ENCODE assay signal across 20 mouse cellular contexts in the genomic region with DNA sequence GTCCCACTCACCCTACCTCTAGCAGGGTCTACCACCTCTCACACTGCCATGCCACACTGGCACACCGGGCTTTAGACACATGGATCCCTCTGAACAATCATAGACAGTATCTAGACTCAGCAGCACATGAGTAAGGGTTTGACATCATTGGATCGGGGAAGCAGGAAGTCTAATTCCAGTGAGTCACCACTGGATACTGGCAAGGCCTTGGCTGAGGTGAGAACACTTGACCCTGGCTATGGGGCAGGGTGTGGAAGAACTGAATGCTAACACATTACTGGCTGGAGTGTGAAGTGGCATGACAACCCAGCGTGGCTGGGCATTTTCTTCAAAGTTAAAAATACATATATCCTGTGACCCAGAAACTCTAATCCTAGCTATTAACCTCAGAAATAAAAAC.
DNase-seq lines count a peak whose midpoint lies in the region; ATAC-seq and TF ChIP-seq lines count a peak whose summit lies in the region.
"Had no signal": no experiment of that assay in that cellular context is flagged by ENCODE, and none has a peak within 500 bp of the region (broad histone marks: within the 10 kb centered on the region; RNA-seq: fewer than 3 reads in every experiment).

No protein-coding gene starts in this region.

- no peak overlapping the region for H3K9ac ChIP-seq in forebrain, embryonic 11.5 days (ENCODE audit: low read length)
- H3K9ac ChIP-seq in forebrain, embryonic 16.5 days (replicated peaks; ENCODE audit: low read depth, low read length), result no peak overlapping the region
- H3K9ac ChIP-seq: forebrain, embryonic 15.5 days; hindbrain, embryonic 12.5 days; limb, embryonic 13.5 days; liver, embryonic 13.5 days; midbrain, embryonic 13.5 days had no signal

- no peak for TF ChIP-seq CTCF in lung, adult 2 months (IDR thresholded peaks at IDR 0.05; ENCODE audit: insufficient read depth, low read length)

- H3K36me3 ChIP-seq in forebrain, embryonic 11.5 days (ENCODE audit: control insufficient read depth, insufficient read depth, low read length), result no peaks in the 10 kb centered on the region
- no peaks in the 10 kb centered on the region for H3K36me3 ChIP-seq in forebrain, embryonic 16.5 days (ENCODE audit: control insufficient read depth, insufficient read depth)
- H3K36me3 ChIP-seq: forebrain, embryonic 15.5 days; hindbrain, embryonic 12.5 days; limb, embryonic 13.5 days; liver, embryonic 13.5 days; midbrain, embryonic 13.5 days had no signal

- WGBS in forebrain, embryonic 11.5 days, result 84% methylated on average over 3 of the region's 3 CpGs
- WGBS in forebrain, embryonic 16.5 days, result 85% methylated on average over 3 of the region's 3 CpGs
- 60% methylated on average over 3 of the region's 3 CpGs for WGBS in lung, adult 2 months

- H3K4me3 ChIP-seq in forebrain, embryonic 11.5 days (ENCODE audit: low read depth, low read length), result no peak overlapping the region
- H3K4me3 ChIP-seq in forebrain, embryonic 16.5 days (replicated peaks; ENCODE audit: low read length), result no peak overlapping the region
- no peak overlapping the region for H3K4me3 ChIP-seq in lung, adult 2 months (replicated peaks; ENCODE audit: extremely low read depth, low read depth, low read length)
- H3K4me3 ChIP-seq: forebrain, embryonic 15.5 days; heart, adult 2 months; hindbrain, embryonic 12.5 days; limb, embryonic 13.5 days; liver, embryonic 13.5 days; megakaryocyte, embryonic 14.5 days; midbrain, embryonic 13.5 days had no signal

- intact Hi-C loops in gastrocnemius, postnatal 36 days (cut with DNase I), result no loop called here

- H3K27ac ChIP-seq in forebrain, embryonic 11.5 days (ENCODE audit: low read depth, low read length), result no peak overlapping the region
- no peak overlapping the region for H3K27ac ChIP-seq in forebrain, embryonic 16.5 days (ENCODE audit: low read length)
- H3K27ac ChIP-seq: forebrain, embryonic 15.5 days; heart, adult 2 months; hindbrain, embryonic 12.5 days; limb, embryonic 13.5 days; liver, embryonic 13.5 days; midbrain, embryonic 13.5 days had no signal

- H3K4me1 ChIP-seq in forebrain, embryonic 11.5 days (replicated peaks; ENCODE audit: control insufficient read depth, insufficient read depth, low read length), result no peaks in the 10 kb centered on the region
- H3K4me1 ChIP-seq in forebrain, embryonic 16.5 days (replicated peaks; ENCODE audit: control insufficient read depth, insufficient read depth, low read length), result no peaks in the 10 kb centered on the region
- H3K4me1 ChIP-seq in lung, adult 2 months (ENCODE audit: control insufficient read depth, insufficient read depth, low read length), result no peaks in the 10 kb centered on the region
- H3K4me1 ChIP-seq: forebrain, embryonic 15.5 days; hindbrain, embryonic 12.5 days; liver, embryonic 13.5 days; midbrain, embryonic 13.5 days had no signal

- H3K9me3 ChIP-seq in forebrain, embryonic 11.5 days (ENCODE audit: control insufficient read depth, low read length), result no peaks in the 10 kb centered on the region
- H3K9me3 ChIP-seq in forebrain, embryonic 16.5 days (ENCODE audit: control insufficient read depth, low read length), result no peaks in the 10 kb centered on the region
- H3K9me3 ChIP-seq: forebrain, embryonic 15.5 days; hindbrain, embryonic 12.5 days; limb, embryonic 13.5 days; liver, embryonic 13.5 days; midbrain, embryonic 13.5 days had no signal

- peak; percentile 35 for DNase-seq in forebrain, embryonic 11.5 days (ENCODE audit: low spot score)
- DNase-seq in NIH3T3 (ENCODE audit: low read depth), result peak; percentile 89
- peak; percentile 32 for DNase-seq in lung, adult 2 months
- DNase-seq in gastrocnemius, postnatal 36 days, result no peak
- no peak for DNase-seq in embryo, embryonic 10 days (ENCODE audit: low spot score)
- no peak for DNase-seq in urinary bladder, postnatal 36 days (ENCODE audit: low spot score in 2 of 2)
- DNase-seq: cerebellum, adult 2 months; cerebellum, postnatal 36 days; gastrocnemius, postnatal 14 days; heart, adult 2 months; kidney, postnatal 36 days; liver, embryonic 13.5 days; thymus, adult 2 months had no signal

- no peaks in the 10 kb centered on the region for H3K27me3 ChIP-seq in forebrain, embryonic 11.5 days (ENCODE audit: control insufficient read depth, insufficient read depth, low read length)
- no peaks in the 10 kb centered on the region for H3K27me3 ChIP-seq in forebrain, embryonic 16.5 days (replicated peaks; ENCODE audit: control insufficient read depth, insufficient read depth, low read length)
- H3K27me3 ChIP-seq: forebrain, embryonic 15.5 days; hindbrain, embryonic 12.5 days; liver, embryonic 13.5 days; midbrain, embryonic 13.5 days had no signal

- ATAC-seq in forebrain, embryonic 11.5 days (replicated peaks; ENCODE audit: low FRiP score), result no peak
- ATAC-seq in forebrain, embryonic 16.5 days, result no peak
- ATAC-seq: forebrain, embryonic 15.5 days; intestine, postnatal 0 days; midbrain, embryonic 13.5 days had no signal

- no peak for TF ChIP-seq POLR2A in lung, adult 2 months (IDR thresholded peaks at IDR 0.05; ENCODE audit: borderline replicate concordance, extremely low read depth, low read depth, low read length)

- no peak overlapping the region for H3K4me2 ChIP-seq in forebrain, embryonic 11.5 days (ENCODE audit: low read depth, low read length, severe bottlenecking)
- no peak overlapping the region for H3K4me2 ChIP-seq in forebrain, embryonic 16.5 days (ENCODE audit: low read length)
- H3K4me2 ChIP-seq: forebrain, embryonic 15.5 days; hindbrain, embryonic 12.5 days; limb, embryonic 13.5 days; liver, embryonic 13.5 days; midbrain, embryonic 13.5 days had no signal

Comparison
In these comparisons a context has a peak if more than half of its experiments do, and no peak if none do; other contexts are left out.
1. DNase-seq: peak in forebrain, embryonic 11.5 days (single experiment), NIH3T3 (single experiment) and lung, adult 2 months (single experiment); none in gastrocnemius, postnatal 36 days (0 of 2), embryo, embryonic 10 days (single experiment) and urinary bladder, postnatal 36 days (0 of 2).